Comparison of ENCODE assay signal across 8 mouse cellular contexts in genomic region chr16:65370939-65371338, GRCm38 (mm10).
A peak's percentile ranks its signal among the peaks of the same experiment; 100 is the strongest.
DNase-seq lines count a peak whose midpoint lies in the region; ATAC-seq and TF ChIP-seq lines count a peak whose summit lies in the region.

No protein-coding gene starts in this region.

- 55% methylated on average over 2 of the region's 2 CpGs for WGBS in hindbrain, postnatal 0 days
- WGBS in hindbrain, embryonic 10.5 days = 75% methylated on average over 2 of the region's 2 CpGs
- WGBS in hindbrain, embryonic 13.5 days = 63% methylated on average over 2 of the region's 2 CpGs

- TF ChIP-seq EP300 in ES-Bruce4 (IDR thresholded peaks at IDR 0.05; ENCODE audit: insufficient read depth, low read depth, low read length) = no peak

- no peak for ATAC-seq in hindbrain, postnatal 0 days
- no peak for ATAC-seq in hindbrain, embryonic 13.5 days (ENCODE audit: low FRiP score)

- no peak overlapping the region for H3K4me3 ChIP-seq in hindbrain, postnatal 0 days (ENCODE audit: low read length)
- H3K4me3 ChIP-seq in hindbrain, embryonic 10.5 days = no peak overlapping the region
- H3K4me3 ChIP-seq in ES-Bruce4 (ENCODE audit: low read depth, low read length) = no peak overlapping the region
- no peak overlapping the region for H3K4me3 ChIP-seq in hindbrain, embryonic 13.5 days

- H3K27ac ChIP-seq in hindbrain, postnatal 0 days = no peak overlapping the region
- no peak overlapping the region for H3K27ac ChIP-seq in hindbrain, embryonic 10.5 days
- H3K27ac ChIP-seq in ES-Bruce4 (ENCODE audit: insufficient read depth, low read length) = no peak overlapping the region
- H3K27ac ChIP-seq in hindbrain, embryonic 13.5 days = no peak overlapping the region

- H3K36me3 ChIP-seq in hindbrain, postnatal 0 days (ENCODE audit: insufficient read depth, low read length) = no peaks in the 10 kb centered on the region
- H3K36me3 ChIP-seq in hindbrain, embryonic 10.5 days = no peaks in the 10 kb centered on the region
- H3K36me3 ChIP-seq in ES-Bruce4 (ENCODE audit: control insufficient read depth, insufficient read depth, low read length, poor library complexity, severe bottlenecking) = no peaks in the 10 kb centered on the region
- H3K36me3 ChIP-seq in hindbrain, embryonic 13.5 days = no peaks in the 10 kb centered on the region

- no peak for DNase-seq in hindbrain, postnatal 0 days (ENCODE audit: low spot score)
- no peak for DNase-seq in hindbrain, embryonic 10.5 days (ENCODE audit: low spot score)
- peak; percentile 38 for DNase-seq in adrenal gland, postnatal 10 days
- DNase-seq in kidney, postnatal 4 days = peak; percentile 5 to 7
- no peak for DNase-seq in T-cell, adult 2 months (ENCODE audit: low spot score)
- no peak for DNase-seq in gastrocnemius, postnatal 10 days

- no peaks in the 10 kb centered on the region for H3K27me3 ChIP-seq in hindbrain, postnatal 0 days (ENCODE audit: insufficient read depth, low read length)
- no peaks in the 10 kb centered on the region for H3K27me3 ChIP-seq in hindbrain, embryonic 10.5 days (ENCODE audit: insufficient read depth, poor library complexity, severe bottlenecking)
- H3K27me3 ChIP-seq in ES-Bruce4 (ENCODE audit: control insufficient read depth, insufficient read depth, low read length, poor library complexity, severe bottlenecking) = no peaks in the 10 kb centered on the region
- H3K27me3 ChIP-seq in hindbrain, embryonic 13.5 days = no peaks in the 10 kb centered on the region

- peak; percentile 63 for TF ChIP-seq CTCF in hindbrain, postnatal 0 days (IDR thresholded peaks at IDR 0.05; ENCODE audit: low read depth)
- TF ChIP-seq CTCF in ES-Bruce4 (IDR thresholded peaks at IDR 0.05; ENCODE audit: low read depth, low read length) = peak; percentile 30

- no peak overlapping the region for H3K4me2 ChIP-seq in hindbrain, postnatal 0 days (ENCODE audit: low read depth, low read length)
- H3K4me2 ChIP-seq in hindbrain, embryonic 13.5 days = no peak overlapping the region

- TF ChIP-seq POLR2A in ES-Bruce4 (IDR thresholded peaks at IDR 0.05; ENCODE audit: insufficient read depth, low read length) = no peak

- no peaks in the 10 kb centered on the region for H3K4me1 ChIP-seq in hindbrain, postnatal 0 days (ENCODE audit: insufficient read depth, low read length)
- no peaks in the 10 kb centered on the region for H3K4me1 ChIP-seq in hindbrain, embryonic 10.5 days (replicated peaks)
- H3K4me1 ChIP-seq in ES-Bruce4 (ENCODE audit: control insufficient read depth, insufficient read depth, low read length) = no peaks in the 10 kb centered on the region
- no peaks in the 10 kb centered on the region for H3K4me1 ChIP-seq in hindbrain, embryonic 13.5 days (replicated peaks)

- no peak overlapping the region for H3K9ac ChIP-seq in hindbrain, postnatal 0 days (replicated peaks; ENCODE audit: low read length)
- no peak overlapping the region for H3K9ac ChIP-seq in ES-Bruce4 (ENCODE audit: low read depth, poor library complexity, severe bottlenecking)
- H3K9ac ChIP-seq in hindbrain, embryonic 13.5 days = no peak overlapping the region

- H3K9me3 ChIP-seq in hindbrain, postnatal 0 days (ENCODE audit: low read length) = no peaks in the 10 kb centered on the region
- H3K9me3 ChIP-seq in hindbrain, embryonic 10.5 days = no peaks in the 10 kb centered on the region
- no peaks in the 10 kb centered on the region for H3K9me3 ChIP-seq in ES-Bruce4 (replicated peaks; ENCODE audit: control insufficient read depth, insufficient read depth, low read length, poor library complexity, severe bottlenecking)
- no peaks in the 10 kb centered on the region for H3K9me3 ChIP-seq in hindbrain, embryonic 13.5 days

Comparison
In these comparisons a context has a peak if more than half of its experiments do, and no peak if none do; other contexts are left out.
1. DNase-seq: peak in adrenal gland, postnatal 10 days (single experiment) and kidney, postnatal 4 days (2 of 2); none in hindbrain, postnatal 0 days (single experiment), hindbrain, embryonic 10.5 days (single experiment), T-cell, adult 2 months (single experiment) and gastrocnemius, postnatal 10 days (single experiment).